Mouse (Mus musculus): ENCODE results near the gene Neurog1. TPM values are rescaled to one million over a fixed set of nuclear protein-coding genes. Genes with fewer than 3 reads are reported as not detected.

The Neurog1 gene
- polyA plus RNA-seq, 1 experiment from 2014 or later = 2.3 TPM

GRCm38 (mm10) chr13:56252783-56253182 lies 820 bp upstream of the Neurog1 start:
- no peak overlapping the region for H3K4me3 ChIP-seq (ENCODE audit: low read depth, low read length)
- no peak for ATAC-seq
- no peak overlapping the region for H3K9ac ChIP-seq (ENCODE audit: low read depth, low read length)
- H3K9me3 ChIP-seq (replicated peaks; ENCODE audit: control insufficient read depth, low read length, poor library complexity, severe bottlenecking) = no peaks in the 10 kb centered on the region
- WGBS = 13% methylated on average over 8 of the region's 8 CpGs
- peaks cover 84% of the 10 kb centered on the region for H3K27me3 ChIP-seq (ENCODE audit: control insufficient read depth, insufficient read depth, low read depth, low read length)
- no peaks in the 10 kb centered on the region for H3K36me3 ChIP-seq (ENCODE audit: control insufficient read depth, insufficient read depth, low read length)
- peaks cover 10% of the 10 kb centered on the region; the same call in 1 of the 2 replicates for H3K4me1 ChIP-seq (ENCODE audit: control insufficient read depth, insufficient read depth, low read length)
- no peak overlapping the region for H3K27ac ChIP-seq (ENCODE audit: low read length)
- H3K4me2 ChIP-seq (ENCODE audit: low read length) = peak overlapping the region; percentile 64; the same call in 1 of the 2 replicates

GRCm38 (mm10) chr13:56251176-56251923 lies 613 bp downstream of the Neurog1 start:
- peaks cover 86% of the 10 kb centered on the region for H3K27me3 ChIP-seq (ENCODE audit: control insufficient read depth, insufficient read depth, low read depth, low read length)
- peaks cover 10% of the 10 kb centered on the region; the same call in 1 of the 2 replicates for H3K4me1 ChIP-seq (ENCODE audit: control insufficient read depth, insufficient read depth, low read length)
- H3K4me3 ChIP-seq (ENCODE audit: low read depth, low read length) = peak overlapping the region; percentile 36; the same call in 1 of the 2 replicates
- peak overlapping the region; percentile 64 for H3K4me2 ChIP-seq (ENCODE audit: low read length)
- H3K36me3 ChIP-seq (ENCODE audit: control insufficient read depth, insufficient read depth, low read length) = no peaks in the 10 kb centered on the region
- ATAC-seq = no peak
- H3K27ac ChIP-seq (ENCODE audit: low read length) = no peak overlapping the region
- H3K9ac ChIP-seq (ENCODE audit: low read depth, low read length) = no peak overlapping the region
- under 1% methylated on average over 59 of the region's 59 CpGs for WGBS
- no peaks in the 10 kb centered on the region for H3K9me3 ChIP-seq (replicated peaks; ENCODE audit: control insufficient read depth, low read length, poor library complexity, severe bottlenecking)

- Histone ChIP-seq H3K9me3 (replicated peaks; ENCODE audit: control insufficient read depth, low read length, poor library complexity, severe bottlenecking) (no peaks in the 10 kb centered on the region), H3K27ac (ENCODE audit: low read length) (no peak overlapping the region), H3K4me2 (ENCODE audit: low read length) (no peak overlapping the region), H3K4me3 (ENCODE audit: low read depth, low read length) (no peak overlapping the region), H3K36me3 (ENCODE audit: control insufficient read depth, insufficient read depth, low read length) (no peaks in the 10 kb centered on the region), H3K9ac (ENCODE audit: low read depth, low read length) (no peak overlapping the region), H3K27me3 (ENCODE audit: control insufficient read depth, insufficient read depth, low read depth, low read length) (peaks cover 86% of the 10 kb centered on the region), H3K4me1 (ENCODE audit: control insufficient read depth, insufficient read depth, low read length) (peaks cover 10% of the 10 kb centered on the region; the same call in 1 of the 2 replicates)
- WGBS = 2% methylated on average over 10 of the region's 14 CpGs
- ATAC-seq = no peak
These were observed 1.3 kb downstream of the Neurog1 start for GRCm38 (mm10) chr13:56250551-56251161.

- Histone ChIP-seq H3K9ac (ENCODE audit: low read depth, low read length) (no peak overlapping the region), H3K4me1 (ENCODE audit: control insufficient read depth, insufficient read depth, low read length) (peaks cover 10% of the 10 kb centered on the region; the same call in 1 of the 2 replicates), H3K27ac (ENCODE audit: low read length) (no peak overlapping the region), H3K36me3 (ENCODE audit: control insufficient read depth, insufficient read depth, low read length) (no peaks in the 10 kb centered on the region), H3K4me2 (ENCODE audit: low read length) (no peak overlapping the region), H3K4me3 (ENCODE audit: low read depth, low read length) (no peak overlapping the region), H3K27me3 (ENCODE audit: control insufficient read depth, insufficient read depth, low read depth, low read length) (peaks cover 77% of the 10 kb centered on the region), H3K9me3 (replicated peaks; ENCODE audit: control insufficient read depth, low read length, poor library complexity, severe bottlenecking) (no peaks in the 10 kb centered on the region)
- no peak for ATAC-seq
- WGBS = under 1% methylated on average over 13 of the region's 13 CpGs
These were observed 2.2 kb downstream of the Neurog1 start for GRCm38 (mm10) chr13:56249593-56250341.

- WGBS = 84% methylated on average over 5 of the region's 5 CpGs
These were observed 8.9 kb downstream of the Neurog1 start for GRCm38 (mm10) chr13:56243104-56243503.

GRCm38 (mm10) chr13:56240012-56240770 lies 11.8 kb downstream of the Neurog1 start:
- Histone ChIP-seq H3K4me2 (ENCODE audit: low read length) (no peak overlapping the region), H3K9me3 (replicated peaks; ENCODE audit: control insufficient read depth, low read length, poor library complexity, severe bottlenecking) (no peaks in the 10 kb centered on the region), H3K27me3 (ENCODE audit: control insufficient read depth, insufficient read depth, low read depth, low read length) (peaks cover 17% of the 10 kb centered on the region), H3K4me3 (ENCODE audit: low read depth, low read length) (no peak overlapping the region), H3K4me1 (ENCODE audit: control insufficient read depth, insufficient read depth, low read length) (0 out of 2 replicates have a peak, but pooled peaks cover 4% of the 10 kb centered on the region), H3K9ac (ENCODE audit: low read depth, low read length) (no peak overlapping the region), H3K27ac (ENCODE audit: low read length) (no peak overlapping the region), H3K36me3 (ENCODE audit: control insufficient read depth, insufficient read depth, low read length) (no peaks in the 10 kb centered on the region)
- 26% methylated on average over 16 of the region's 16 CpGs for WGBS
- no peak for ATAC-seq

More at GRCm38 (mm10) chr13:56243104-56243503, 8.9 kb downstream of the Neurog1 start:
- H3K9ac ChIP-seq (ENCODE audit: low read depth, low read length) = no peak overlapping the region
- no peak overlapping the region for H3K4me3 ChIP-seq (ENCODE audit: low read depth, low read length)
- ATAC-seq = no peak
- H3K27ac ChIP-seq (ENCODE audit: low read length) = no peak overlapping the region
- H3K27me3 ChIP-seq (ENCODE audit: control insufficient read depth, insufficient read depth, low read depth, low read length) = peaks cover 33% of the 10 kb centered on the region
- H3K4me2 ChIP-seq (ENCODE audit: low read length) = no peak overlapping the region
- no peaks in the 10 kb centered on the region for H3K4me1 ChIP-seq (ENCODE audit: control insufficient read depth, insufficient read depth, low read length)
- no peaks in the 10 kb centered on the region for H3K36me3 ChIP-seq (ENCODE audit: control insufficient read depth, insufficient read depth, low read length)
- no peaks in the 10 kb centered on the region for H3K9me3 ChIP-seq (replicated peaks; ENCODE audit: control insufficient read depth, low read length, poor library complexity, severe bottlenecking)

- no peaks in the 10 kb centered on the region for H3K36me3 ChIP-seq (ENCODE audit: control insufficient read depth, insufficient read depth, low read length)
These were observed 14.1 kb downstream of the Neurog1 start for GRCm38 (mm10) chr13:56237905-56238304.

GRCm38 (mm10) chr13:56236194-56236593 lies 15.8 kb downstream of the Neurog1 start:
- Histone ChIP-seq H3K4me2 (ENCODE audit: low read length) (no peak overlapping the region), H3K36me3 (ENCODE audit: control insufficient read depth, insufficient read depth, low read length) (no peaks in the 10 kb centered on the region), H3K9me3 (replicated peaks; ENCODE audit: control insufficient read depth, low read length, poor library complexity, severe bottlenecking) (no peaks in the 10 kb centered on the region), H3K27me3 (ENCODE audit: control insufficient read depth, insufficient read depth, low read depth, low read length) (peaks cover 22% of the 10 kb centered on the region), H3K4me3 (ENCODE audit: low read depth, low read length) (no peak overlapping the region), H3K27ac (ENCODE audit: low read length) (no peak overlapping the region), H3K4me1 (ENCODE audit: control insufficient read depth, insufficient read depth, low read length) (0 out of 2 replicates have a peak, but pooled peaks cover 4% of the 10 kb centered on the region), H3K9ac (ENCODE audit: low read depth, low read length) (no peak overlapping the region)
- 13% methylated on average over 7 of the region's 7 CpGs for WGBS
- ATAC-seq = no peak

More at GRCm38 (mm10) chr13:56237905-56238304, 14.1 kb downstream of the Neurog1 start:
- ATAC-seq = no peak
- H3K4me2 ChIP-seq (ENCODE audit: low read length) = no peak overlapping the region
- H3K9me3 ChIP-seq (replicated peaks; ENCODE audit: control insufficient read depth, low read length, poor library complexity, severe bottlenecking) = no peaks in the 10 kb centered on the region
- H3K4me1 ChIP-seq (ENCODE audit: control insufficient read depth, insufficient read depth, low read length) = 0 out of 2 replicates have a peak, but pooled peaks cover 4% of the 10 kb centered on the region
- no peak overlapping the region for H3K27ac ChIP-seq (ENCODE audit: low read length)
- no peak overlapping the region for H3K9ac ChIP-seq (ENCODE audit: low read depth, low read length)
- H3K4me3 ChIP-seq (ENCODE audit: low read depth, low read length) = no peak overlapping the region
- peaks cover 21% of the 10 kb centered on the region for H3K27me3 ChIP-seq (ENCODE audit: control insufficient read depth, insufficient read depth, low read depth, low read length)
- 80% methylated on average over 10 of the region's 10 CpGs for WGBS

All from midbrain, embryonic 16.5 days (tissue).